Mouse (Mus musculus): ENCODE measurements around the gene Chuk.
A peak's percentile ranks its signal among the peaks of the same experiment; 100 is the strongest.

Chuk gene

GRCm38 (mm10) chr19:44104393-44104792 is 2.9 kb downstream of the Chuk start:
- DNase-seq: no peak

- no peak for DNase-seq
Measured at GRCm38 (mm10) chr19:44103001-44103400, 4.3 kb downstream of the Chuk start.

DNA sequence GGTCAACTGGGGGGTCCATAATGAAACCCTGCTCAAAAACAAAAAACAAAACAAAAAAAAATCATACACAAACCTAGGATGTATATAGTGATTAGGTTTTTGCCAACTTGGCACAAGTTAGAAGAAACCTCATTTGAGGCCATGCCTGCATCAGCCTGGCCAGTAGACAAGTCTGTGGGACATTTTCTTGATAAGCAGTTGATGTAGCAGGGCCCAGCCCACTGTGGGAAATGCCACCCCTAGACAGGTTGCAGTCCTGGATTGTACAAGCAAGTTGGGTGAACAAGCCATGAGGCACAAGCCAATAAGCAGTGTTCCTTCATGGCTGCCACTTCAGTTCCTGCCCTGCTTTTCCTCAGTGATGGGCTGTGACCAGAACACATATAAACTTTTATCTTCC is 6.4 kb downstream of the Chuk start:
- no peak for DNase-seq

- no peak for DNase-seq
Measured at GRCm38 (mm10) chr19:44086278-44086677, 21.0 kb downstream of the Chuk start.

- no peak for DNase-seq
Measured at GRCm38 (mm10) chr19:44080920-44081319, 26.4 kb downstream of the Chuk start.

GRCm38 (mm10) chr19:44080023-44080422 is 27.3 kb downstream of the Chuk start:
- no peak for DNase-seq

- no peak for DNase-seq
Measured at GRCm38 (mm10) chr19:44077024-44077423, 30.3 kb downstream of the Chuk start.

GRCm38 (mm10) chr19:44076457-44076856 is 30.8 kb downstream of the Chuk start:
- no peak for DNase-seq

GRCm38 (mm10) chr19:44074986-44075385 is 32.3 kb downstream of the Chuk start:
- DNase-seq: no peak

GRCm38 (mm10) chr19:44071166-44071565 is 36.1 kb downstream of the Chuk start:
- DNase-seq: peak; percentile 24

- DNase-seq: no peak
Measured at GRCm38 (mm10) chr19:44069914-44070232, 37.4 kb downstream of the Chuk start.

DNA sequence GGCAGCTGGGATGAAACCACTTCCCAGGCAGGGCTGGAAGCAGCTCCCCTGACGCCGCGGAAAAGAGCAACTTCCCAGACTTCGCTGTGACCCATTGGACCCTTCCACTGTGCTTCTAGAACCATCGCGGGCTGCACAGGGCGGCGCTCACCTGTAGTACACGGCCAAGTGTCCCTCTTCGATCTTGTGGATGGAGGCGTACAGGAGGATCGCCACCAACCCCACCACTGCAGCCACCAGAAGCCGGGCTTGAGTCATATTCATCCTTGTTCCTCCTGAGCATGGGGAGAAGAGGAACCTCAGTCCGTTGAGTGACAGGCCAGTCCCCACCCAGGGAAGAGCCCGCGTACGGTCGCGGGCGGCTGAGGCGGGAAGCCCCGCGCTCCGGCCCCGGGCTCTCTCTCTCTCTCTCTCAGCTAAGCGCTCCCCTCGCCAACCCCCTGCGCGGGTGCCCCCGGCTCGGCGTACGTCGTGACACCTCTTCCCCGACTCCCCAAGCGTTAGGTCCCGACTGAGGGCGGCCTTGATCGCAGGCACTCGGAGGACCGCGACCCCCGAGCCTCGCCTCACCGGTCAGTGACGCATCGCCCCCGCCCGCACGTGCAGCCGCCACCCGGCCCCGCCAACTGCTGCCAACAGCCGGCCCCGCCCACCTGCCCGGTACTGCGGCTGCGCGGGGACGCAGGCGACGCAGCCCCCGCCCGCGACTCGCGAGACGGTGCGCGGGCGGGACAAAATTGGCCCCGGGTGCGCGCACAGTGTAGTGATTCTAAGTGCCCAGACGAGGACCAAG is 38.0 kb downstream of the Chuk start, which contains the start of gene Erlin1:
TSS of gene Erlin1 (minus strand) at position 665 of the 793 bp plus-strand sequence.
- DNase-seq: peak; percentile 87

DNA sequence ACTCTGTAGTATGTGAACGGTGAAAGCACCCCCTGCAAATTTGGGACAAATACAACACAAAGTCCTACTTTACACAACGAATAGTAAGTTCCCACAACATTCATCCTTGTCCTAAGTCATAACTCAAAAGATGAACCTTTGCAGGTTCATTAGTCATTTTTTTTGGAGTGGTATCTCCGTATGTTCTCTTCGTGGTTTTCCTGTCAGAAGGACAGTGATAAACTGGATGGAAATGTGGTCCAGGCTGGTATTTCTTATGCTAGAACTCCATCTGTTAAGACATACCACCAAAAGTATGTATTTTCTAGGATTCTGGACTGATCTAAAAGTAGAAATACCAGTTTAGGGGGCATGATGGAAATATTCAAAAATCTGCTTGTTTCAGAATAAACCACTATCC is 39.0 kb downstream of the Chuk start:
- DNase-seq: no peak

DNA sequence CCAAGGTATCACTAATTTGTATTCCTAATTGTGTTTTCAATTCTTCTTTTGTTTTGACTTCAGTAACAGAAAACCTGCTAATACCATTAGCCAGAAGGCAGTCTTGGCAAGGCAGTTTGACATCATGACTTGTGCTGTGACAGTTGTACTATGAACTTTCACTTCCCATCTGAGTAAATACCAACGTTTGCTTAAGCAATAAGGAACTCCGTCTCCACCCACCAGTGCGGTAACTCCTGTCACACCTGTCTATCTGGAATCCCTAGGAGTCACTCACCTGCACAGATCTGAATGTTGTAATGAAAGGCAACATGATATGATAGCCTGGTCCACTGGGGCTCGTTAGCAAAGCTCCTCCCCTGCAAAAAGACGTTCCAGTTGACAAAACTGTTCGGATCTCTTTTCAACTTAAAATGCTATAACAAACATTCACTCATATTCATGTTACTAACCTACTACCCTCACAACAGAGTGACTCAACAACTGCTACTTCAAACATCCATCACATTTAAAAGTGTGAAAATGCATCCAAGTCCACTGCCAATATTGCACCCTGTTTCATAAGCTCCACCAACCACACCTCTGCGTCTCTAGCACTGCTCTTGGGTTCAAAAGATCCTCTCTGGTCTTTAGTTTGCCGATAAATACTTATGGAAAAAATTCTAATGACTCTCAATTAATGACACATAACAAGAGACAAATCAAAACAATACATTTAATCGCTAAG is 39.8 kb downstream of the Chuk start:
- no peak for DNase-seq

GRCm38 (mm10) chr19:44064734-44065133 is 42.5 kb downstream of the Chuk start:
- DNase-seq: no peak

DNA sequence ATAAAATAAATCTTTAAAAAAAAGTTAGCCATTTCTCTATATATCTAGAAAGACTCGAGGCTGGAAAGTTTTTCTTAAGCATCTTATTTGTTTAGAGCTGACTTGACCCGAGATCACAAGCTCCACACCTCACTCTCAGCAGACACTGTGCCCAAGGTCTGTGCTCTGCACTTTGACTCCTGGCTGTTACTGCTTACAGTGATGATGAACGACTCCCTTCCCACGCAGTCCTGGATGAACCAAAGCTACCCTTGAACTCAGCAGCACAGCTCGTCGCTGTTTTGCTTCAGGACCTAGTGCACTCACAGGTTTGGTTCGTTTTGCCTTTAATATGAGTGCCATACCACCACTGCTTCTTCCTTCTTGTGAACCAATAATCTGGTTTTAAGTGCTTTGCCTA is 43.5 kb downstream of the Chuk start:
- no peak for DNase-seq

DNA sequence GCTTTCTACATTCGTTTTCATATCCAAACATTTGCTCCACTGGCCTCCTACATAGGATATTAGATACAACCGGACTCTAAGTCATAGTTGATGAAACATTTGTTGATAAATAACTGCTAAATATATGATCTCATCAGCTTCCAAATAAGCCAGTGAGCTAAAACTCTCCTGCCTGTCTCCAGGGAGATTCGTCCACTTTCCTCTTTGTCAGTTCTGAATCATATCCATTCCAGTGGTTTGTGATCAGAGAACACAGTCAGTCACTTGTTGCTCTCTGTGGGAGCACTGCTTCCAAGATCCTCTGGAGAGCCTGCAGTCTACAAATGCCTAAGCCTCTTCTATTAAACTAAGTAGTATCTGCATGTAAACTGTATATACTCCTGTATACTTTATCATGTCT is 47.1 kb downstream of the Chuk start:
- DNase-seq: no peak

DNA sequence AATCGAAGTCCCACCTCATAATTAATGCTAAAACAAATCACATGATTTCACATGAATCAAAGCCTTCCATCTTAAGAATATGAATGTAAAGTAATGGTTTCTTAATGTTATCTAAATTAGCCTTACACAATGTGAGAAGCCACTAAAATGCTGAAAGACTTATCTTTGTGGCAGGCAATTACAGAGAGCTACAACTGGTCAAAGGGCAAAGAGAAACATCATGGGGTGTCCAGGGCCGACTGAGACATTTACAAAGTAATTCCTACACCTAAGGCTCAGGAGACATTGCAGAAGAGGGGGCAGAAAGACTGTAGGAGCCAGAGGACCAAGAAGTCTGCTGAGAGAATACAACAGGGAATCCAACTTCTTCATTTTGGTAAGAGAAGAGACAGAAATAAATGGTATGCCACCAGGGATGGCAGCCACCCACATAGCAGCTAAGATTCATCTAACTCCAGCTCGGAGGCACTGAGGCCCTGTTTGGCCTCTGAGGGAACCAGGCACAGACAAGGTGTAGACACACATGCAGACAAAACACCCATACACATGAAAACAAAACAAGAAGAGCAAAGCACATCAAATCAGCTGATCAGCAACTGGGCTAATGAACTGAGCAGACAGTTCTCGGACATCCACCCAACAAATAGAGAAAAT is 52.0 kb downstream of the Chuk start:
- no peak for DNase-seq

GRCm38 (mm10) chr19:44050388-44050787 is 56.9 kb downstream of the Chuk start:
- no peak for DNase-seq

- no peak for DNase-seq
Measured at GRCm38 (mm10) chr19:44049282-44049681, 58.0 kb downstream of the Chuk start.

GRCm38 (mm10) chr19:44045847-44046246 is 61.4 kb downstream of the Chuk start:
- DNase-seq: no peak

DNA sequence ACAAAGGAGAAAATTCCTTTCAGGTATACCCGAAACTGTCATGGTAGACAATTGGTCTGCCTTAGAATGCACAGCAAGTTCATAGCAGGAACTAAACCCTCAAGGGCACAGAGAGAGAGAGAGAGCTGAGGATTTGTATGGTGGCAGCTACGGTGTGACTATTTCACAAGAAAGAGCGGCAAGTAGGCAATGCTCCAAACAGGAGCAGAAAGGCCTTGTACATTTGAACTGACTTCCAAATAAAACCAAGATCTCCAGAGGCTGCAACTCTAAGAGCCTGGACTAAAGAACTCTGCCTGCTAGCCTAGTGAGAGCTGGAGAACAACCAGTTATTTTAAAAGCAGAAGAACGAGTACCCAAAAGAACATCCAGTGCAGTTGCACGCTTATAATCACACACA is 65.2 kb downstream of the Chuk start:
- no peak for DNase-seq

DNA sequence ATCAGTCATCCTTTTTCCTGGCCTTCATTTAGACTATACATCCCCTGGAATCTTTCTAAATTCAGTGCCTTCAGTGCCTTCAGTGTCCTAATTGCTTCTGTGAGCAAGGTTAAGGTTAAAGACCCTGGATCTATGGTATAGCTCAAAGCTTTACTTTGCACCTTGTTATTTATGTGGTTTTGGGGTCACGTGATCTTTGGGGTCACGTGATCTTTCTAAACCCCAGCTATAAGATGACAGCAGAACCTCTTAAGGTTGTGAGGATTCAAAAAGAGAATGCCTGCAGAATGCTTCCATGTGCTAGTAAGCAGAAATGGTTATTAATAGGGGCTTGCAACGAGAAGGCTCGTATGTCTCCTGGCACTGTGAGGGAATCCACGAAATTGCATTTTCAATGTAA is 73.9 kb downstream of the Chuk start:
- DNase-seq: no peak
